Mouse (Mus musculus) C2C12 (cell line): ENCODE measurements at regions not wholly inside any gene's neighbourhood (a gene's known extent, or its start where the extent isn't known, plus 50 kb on each side); places are given as distances from the start of the nearest gene placed in this dataset.

ENCODE experiments used
- H3K27me3 ChIP-seq: one replicate; pipeline ENCODE4 v1.6.1; 2011; ENCODE audit not compliant: control insufficient read depth, insufficient read depth, insufficient read length
- H3K36me3 ChIP-seq: one replicate; pipeline ENCODE4 v1.6.1; 2011; ENCODE audit not compliant: control insufficient read depth, insufficient read depth
- H3K4me3 ChIP-seq: one replicate; pipeline ENCODE4 v1.5.1; 2011; ENCODE audit warnings: mild to moderate bottlenecking, control low read depth; ENCODE audit not compliant: poor library complexity, insufficient read depth, severe bottlenecking
- H3K79me2 ChIP-seq: one replicate; pipeline ENCODE4 v1.6.1; 2011; ENCODE audit not compliant: control insufficient read depth, insufficient read depth
- H3K79me3 ChIP-seq: one replicate; pipeline ENCODE4 v1.6.1; 2011; ENCODE audit warnings: low read depth, control low read depth
- H3ac ChIP-seq: one replicate; pipeline ENCODE3; 2011; ENCODE audit warnings: low read depth; ENCODE audit not compliant: control insufficient read depth, insufficient read length
- CEBPB ChIP-seq: IDR thresholded peaks from one replicate; pipeline ENCODE4 v1.6.1; 2011; ENCODE audit warnings: low read depth, mild to moderate bottlenecking, control low read depth, moderate library complexity
- CTCF ChIP-seq: IDR thresholded peaks from one replicate; pipeline ENCODE4 v1.5.1; 2011; ENCODE audit not compliant: control insufficient read depth, insufficient read depth, insufficient read length
- FOSL1 ChIP-seq: IDR thresholded peaks from one replicate; pipeline ENCODE4 v1.8.0; 2011; ENCODE audit warnings: mild to moderate bottlenecking, low read length; ENCODE audit not compliant: poor library complexity, insufficient read depth, severe bottlenecking
- MAX ChIP-seq: IDR thresholded peaks from one replicate; pipeline ENCODE4 v1.6.1; 2011; ENCODE audit warnings: mild to moderate bottlenecking, control low read depth
- MYOD1 ChIP-seq: IDR thresholded peaks from one replicate; pipeline ENCODE4 v1.6.1; 2011; ENCODE audit warnings: low read depth; ENCODE audit not compliant: control insufficient read depth, insufficient read length
- MYOG ChIP-seq: IDR thresholded peaks from one replicate; pipeline ENCODE4 v1.6.1; 2011; ENCODE audit not compliant: control insufficient read depth, insufficient read length; ENCODE audit errors: extremely low read depth
- USF1 ChIP-seq: IDR thresholded peaks from one replicate; pipeline ENCODE4 v1.6.1; 2011; ENCODE audit warnings: low read depth, mild to moderate bottlenecking, control low read depth, moderate library complexity

DNA sequence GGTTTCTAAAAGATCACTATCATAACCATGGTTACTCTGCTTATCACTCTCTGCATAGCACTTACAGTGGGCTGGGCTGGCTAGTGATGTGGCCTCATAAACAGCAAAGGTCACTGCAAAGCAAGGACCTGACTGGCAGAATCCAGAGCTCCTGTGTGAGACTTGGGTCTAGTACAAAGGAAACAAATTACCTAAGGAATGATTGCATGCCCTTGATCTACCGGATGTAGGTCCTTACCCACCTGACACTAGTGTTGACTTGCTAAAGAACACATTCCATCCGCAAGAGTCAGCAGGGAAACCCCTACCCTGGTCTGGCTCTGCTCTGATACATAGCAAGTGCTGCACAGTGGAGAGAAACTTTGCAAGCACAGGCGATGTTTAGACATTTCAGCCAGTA lies 297.0 kb upstream of the Jag1 start:
- Histone ChIP-seq H3K4me3 (no peak overlapping the region), H3K79me2 (no peaks in the 10 kb centered on the region), H3K36me3 (no peaks in the 10 kb centered on the region), H3K79me3 (no peaks in the 10 kb centered on the region), H3ac (no peak overlapping the region), H3K27me3 (no peaks in the 10 kb centered on the region)
- TF ChIP-seq MYOD1: no peak
- no peak for TF ChIP-seq MYOG
- no peak for TF ChIP-seq CEBPB
- no peak for TF ChIP-seq FOSL1
- TF ChIP-seq CTCF: no peak
- TF ChIP-seq USF1: no peak
- no peak for TF ChIP-seq MAX

DNA sequence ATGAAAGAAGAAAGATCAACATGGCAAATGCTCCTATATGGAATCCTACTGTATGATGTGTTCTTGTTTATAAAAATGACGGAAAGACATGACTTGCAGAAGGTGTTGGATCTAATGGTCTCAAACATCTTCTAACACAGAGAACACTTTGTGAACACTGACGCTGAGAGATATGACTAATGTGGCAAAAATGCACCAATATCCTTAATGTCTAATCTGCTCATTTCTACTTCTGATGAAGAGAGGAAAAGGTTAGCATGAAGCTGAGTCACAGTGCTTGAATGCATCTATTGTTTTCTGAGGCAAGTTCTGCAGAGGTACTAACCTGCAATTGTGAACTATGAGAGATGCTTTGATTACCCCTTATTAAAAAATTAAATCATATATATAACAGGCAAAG lies 293.2 kb upstream of the Jag1 start:
- no peaks in the 10 kb centered on the region for H3K79me2 ChIP-seq
- H3K79me3 ChIP-seq: no peaks in the 10 kb centered on the region
- TF ChIP-seq USF1: no peak
- peak; percentile 38 for TF ChIP-seq FOSL1
- no peak for TF ChIP-seq MAX
- no peak for TF ChIP-seq MYOD1
- no peak overlapping the region for H3K4me3 ChIP-seq
- H3ac ChIP-seq: no peak overlapping the region
- H3K36me3 ChIP-seq: no peaks in the 10 kb centered on the region
- no peaks in the 10 kb centered on the region for H3K27me3 ChIP-seq

DNA sequence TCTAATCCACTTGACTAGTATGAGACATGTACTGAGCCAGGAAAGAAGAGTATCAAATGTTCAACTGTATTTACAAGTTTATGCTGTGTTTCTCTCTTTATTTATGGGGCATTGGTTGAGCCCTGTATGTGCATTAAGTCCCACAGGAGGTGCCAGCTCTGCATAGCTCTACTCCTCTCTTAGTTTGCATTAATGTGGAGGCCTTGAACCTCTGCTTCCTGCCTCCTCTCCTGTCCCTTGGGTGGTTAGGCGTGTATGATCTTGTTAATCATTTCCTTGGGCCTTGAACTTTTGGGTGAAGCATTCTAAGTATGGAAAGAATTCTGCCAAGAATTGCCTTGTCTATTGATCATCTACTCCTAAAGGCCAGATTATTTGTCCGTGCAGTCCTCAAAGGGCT lies 291.9 kb upstream of the Jag1 start:
- Histone ChIP-seq H3K36me3 (no peaks in the 10 kb centered on the region), H3K27me3 (no peaks in the 10 kb centered on the region), H3ac (no peak overlapping the region), H3K79me3 (no peaks in the 10 kb centered on the region), H3K4me3 (no peak overlapping the region), H3K79me2 (no peaks in the 10 kb centered on the region)
- TF ChIP-seq USF1 (no peak), MYOD1 (no peak), FOSL1 (no peak)

DNA sequence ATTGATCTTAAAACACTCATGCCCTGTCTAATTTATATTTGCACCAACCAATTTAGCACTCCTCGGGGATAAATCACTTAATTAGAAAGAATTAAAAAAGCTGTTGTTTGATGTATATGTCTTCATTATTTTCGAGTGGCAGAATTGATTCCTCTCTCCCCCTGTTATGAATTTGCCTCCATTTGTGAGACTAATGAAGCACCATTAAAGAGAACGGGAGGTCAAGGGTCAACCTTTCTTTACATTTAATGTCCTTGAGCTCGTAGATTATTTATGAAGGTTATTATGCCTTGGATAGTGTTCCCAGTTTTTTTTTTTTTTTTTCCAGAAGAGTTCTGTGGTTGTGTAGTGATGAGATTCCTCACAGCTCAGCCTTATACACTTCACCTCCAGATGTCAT lies 277.0 kb upstream of the Jag1 start:
- TF ChIP-seq MYOD1: no peak
- TF ChIP-seq MYOG: no peak
- TF ChIP-seq FOSL1: no peak
- no peak for TF ChIP-seq CTCF
- TF ChIP-seq MAX: no peak
- TF ChIP-seq USF1: no peak
- no peak for TF ChIP-seq CEBPB
- no peaks in the 10 kb centered on the region for H3K79me2 ChIP-seq
- no peaks in the 10 kb centered on the region for H3K27me3 ChIP-seq
- H3K79me3 ChIP-seq: no peaks in the 10 kb centered on the region
- H3K4me3 ChIP-seq: no peak overlapping the region
- H3ac ChIP-seq: no peak overlapping the region
- H3K36me3 ChIP-seq: no peaks in the 10 kb centered on the region

DNA sequence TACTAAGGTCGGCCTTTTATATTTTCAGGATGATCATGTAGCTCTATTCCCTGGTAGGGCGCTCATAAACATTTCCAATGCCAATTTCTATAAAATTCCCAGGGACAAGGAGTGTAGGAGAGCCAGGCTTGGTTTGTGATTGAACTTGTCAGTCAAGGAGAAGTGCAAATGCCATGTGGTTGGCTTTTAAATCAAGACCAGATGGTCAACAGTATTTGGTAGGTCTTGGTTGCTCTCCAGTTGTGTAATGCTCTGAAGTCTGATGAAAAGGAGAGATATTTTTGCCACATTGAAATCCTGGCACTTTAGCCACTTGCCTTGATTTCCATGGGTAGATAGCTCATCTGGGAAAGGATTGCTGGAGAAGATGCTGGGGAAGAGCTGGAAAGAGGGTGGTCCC lies 263.4 kb upstream of the Jag1 start:
- no peak overlapping the region for H3ac ChIP-seq
- TF ChIP-seq CEBPB: no peak
- TF ChIP-seq MAX: no peak
- TF ChIP-seq MYOD1: no peak
- no peak for TF ChIP-seq USF1
- TF ChIP-seq MYOG: no peak
- no peak for TF ChIP-seq CTCF
- TF ChIP-seq FOSL1: no peak
- no peaks in the 10 kb centered on the region for H3K36me3 ChIP-seq
- H3K4me3 ChIP-seq: no peak overlapping the region
- no peaks in the 10 kb centered on the region for H3K27me3 ChIP-seq
- H3K79me2 ChIP-seq: no peaks in the 10 kb centered on the region
- H3K79me3 ChIP-seq: no peaks in the 10 kb centered on the region

DNA sequence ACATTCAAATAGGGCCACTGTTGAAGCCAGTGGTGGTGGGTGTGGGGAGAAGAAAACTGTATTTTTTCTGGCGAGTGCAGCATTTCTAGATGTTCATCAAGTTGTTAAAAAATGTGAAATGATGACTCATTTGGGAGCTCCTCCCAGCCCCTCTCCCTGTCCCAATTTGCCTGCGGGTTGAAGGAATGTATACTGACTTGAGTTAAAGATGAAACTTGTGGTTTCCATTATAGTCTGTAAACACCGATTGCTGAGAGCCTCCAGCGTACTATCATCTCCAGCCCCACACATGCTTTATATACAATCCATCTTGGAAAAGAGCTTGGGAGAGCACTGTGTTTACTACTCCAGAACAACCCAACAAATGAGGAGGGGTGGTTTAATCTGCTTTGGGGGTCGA lies 258.9 kb upstream of the Jag1 start:
- H3K36me3 ChIP-seq: no peaks in the 10 kb centered on the region
- H3K79me3 ChIP-seq: no peaks in the 10 kb centered on the region
- H3K4me3 ChIP-seq: no peak overlapping the region
- no peaks in the 10 kb centered on the region for H3K79me2 ChIP-seq
- TF ChIP-seq CEBPB (no peak), USF1 (no peak), FOSL1 (no peak), MAX (no peak), CTCF (no peak), MYOD1 (no peak), MYOG (no peak)
- no peak overlapping the region for H3ac ChIP-seq
- no peaks in the 10 kb centered on the region for H3K27me3 ChIP-seq
